11 mouse cellular contexts compared by ENCODE assay signal in the genomic region with DNA sequence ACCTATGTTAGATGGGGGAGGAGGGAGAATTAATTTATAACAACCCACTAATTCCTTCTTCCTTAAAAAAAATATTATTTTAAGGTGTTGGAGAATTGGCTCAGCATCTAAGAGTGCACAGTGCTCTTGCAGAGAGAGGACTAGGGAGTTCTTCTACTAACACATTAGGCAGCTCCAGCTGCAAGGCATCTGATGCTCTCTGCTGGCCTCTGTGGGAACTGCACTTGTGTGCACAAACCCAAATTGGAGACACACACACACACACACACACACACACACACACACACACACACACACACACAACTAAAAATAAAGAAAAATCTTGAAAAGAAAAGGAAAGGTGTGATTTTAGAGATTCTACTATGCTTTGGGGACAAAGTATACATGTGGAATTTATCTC.
A peak's percentile ranks its signal among the peaks of the same experiment; 100 is the strongest.
DNase-seq lines count a peak whose midpoint lies in the region; ATAC-seq lines count a peak whose summit lies in the region.
"Had no signal": no experiment of that assay in that cellular context is flagged by ENCODE, and none has a peak within 500 bp of the region (broad histone marks: within the 10 kb centered on the region; RNA-seq: fewer than 3 reads in every experiment).

No protein-coding gene starts in this region.

- H3K4me1 ChIP-seq in limb, embryonic 11.5 days (ENCODE audit: control insufficient read depth, insufficient read depth, low read length), result no peaks in the 10 kb centered on the region
- no peaks in the 10 kb centered on the region for H3K4me1 ChIP-seq in limb, embryonic 10.5 days
- H3K4me1 ChIP-seq in forebrain, embryonic 14.5 days (ENCODE audit: control insufficient read depth, insufficient read depth, low read length), result no peaks in the 10 kb centered on the region

- DNase-seq in gastrocnemius, postnatal 10 days, result peak; percentile 6
- DNase-seq in gastrocnemius, postnatal 36 days, result no peak
- DNase-seq in limb, embryonic 11.5 days (ENCODE audit: low spot score), result peak; percentile 44
- no peak for DNase-seq in limb, embryonic 10.5 days (ENCODE audit: low spot score)
- DNase-seq in 416B (ENCODE audit: low read depth) (peak; percentile 1), ZHBTc4 (ENCODE audit: low read depth, low spot score) (peak; percentile 45)
- DNase-seq in adrenal gland, adult 18-20 months (ENCODE audit: low spot score in 2 of 2), result no peak
- DNase-seq in forebrain, embryonic 14.5 days (ENCODE audit: low spot score), result no peak
- DNase-seq: heart, postnatal 36 days; lung, postnatal 36 days had no signal

- no peak overlapping the region for H3K4me2 ChIP-seq in limb, embryonic 11.5 days (ENCODE audit: low read depth, severe bottlenecking)
- no peak overlapping the region for H3K4me2 ChIP-seq in forebrain, embryonic 14.5 days (ENCODE audit: low read length)

- no peak overlapping the region for H3K4me3 ChIP-seq in limb, embryonic 11.5 days (ENCODE audit: low read depth, low read length)
- no peak overlapping the region for H3K4me3 ChIP-seq in limb, embryonic 10.5 days
- H3K4me3 ChIP-seq in forebrain, embryonic 14.5 days (ENCODE audit: low read depth, low read length), result no peak overlapping the region

- no peaks in the 10 kb centered on the region for H3K36me3 ChIP-seq in limb, embryonic 11.5 days (ENCODE audit: control insufficient read depth, insufficient read depth, low read length)
- H3K36me3 ChIP-seq in limb, embryonic 10.5 days, result no peaks in the 10 kb centered on the region
- H3K36me3 ChIP-seq in forebrain, embryonic 14.5 days (ENCODE audit: control insufficient read depth, insufficient read depth, low read length), result no peaks in the 10 kb centered on the region

- no peak overlapping the region for H3K27ac ChIP-seq in limb, embryonic 11.5 days (replicated peaks; ENCODE audit: low read depth, low read length)
- no peak overlapping the region for H3K27ac ChIP-seq in limb, embryonic 10.5 days
- no peak overlapping the region for H3K27ac ChIP-seq in forebrain, embryonic 14.5 days (ENCODE audit: low read depth, low read length)

- ATAC-seq in limb, embryonic 11.5 days (ENCODE audit: insufficient number of reproducible peaks, low FRiP score, low TSS enrichment, low read depth), result no peak
- ATAC-seq in forebrain, embryonic 14.5 days, result no peak
- ATAC-seq: activated CD4-positive, CD25-positive, alpha-beta regulatory T cell, adult 4 months had no signal

- H3K9me3 ChIP-seq in limb, embryonic 11.5 days (ENCODE audit: control insufficient read depth, low read length), result no peaks in the 10 kb centered on the region
- no peaks in the 10 kb centered on the region for H3K9me3 ChIP-seq in limb, embryonic 10.5 days (replicated peaks)
- H3K9me3 ChIP-seq in forebrain, embryonic 14.5 days (replicated peaks; ENCODE audit: control insufficient read depth, low read length), result no peaks in the 10 kb centered on the region

- no peaks in the 10 kb centered on the region for H3K27me3 ChIP-seq in limb, embryonic 11.5 days (ENCODE audit: control insufficient read depth, insufficient read depth, low read length)
- H3K27me3 ChIP-seq in limb, embryonic 10.5 days (ENCODE audit: low read depth, poor library complexity, severe bottlenecking), result peaks cover 9% of the 10 kb centered on the region
- no peaks in the 10 kb centered on the region for H3K27me3 ChIP-seq in forebrain, embryonic 14.5 days (replicated peaks; ENCODE audit: control insufficient read depth, insufficient read depth, low read length)

- intact Hi-C loops in gastrocnemius, postnatal 36 days (cut with DNase I), result no loop called here

- H3K9ac ChIP-seq in limb, embryonic 11.5 days (ENCODE audit: low read length), result no peak overlapping the region
- H3K9ac ChIP-seq in forebrain, embryonic 14.5 days (ENCODE audit: low read length), result no peak overlapping the region

Comparison
In these comparisons a context has a peak if more than half of its experiments do, and no peak if none do; other contexts are left out.
1. DNase-seq: peak in gastrocnemius, postnatal 10 days (single experiment), limb, embryonic 11.5 days (single experiment), 416B (single experiment) and ZHBTc4 (single experiment); none in gastrocnemius, postnatal 36 days (0 of 2), limb, embryonic 10.5 days (single experiment), adrenal gland, adult 18-20 months (0 of 2) and forebrain, embryonic 14.5 days (single experiment).